Mouse (Mus musculus) mouse embryonic stem cell (cell line): Measurements from ENCODE around the gene Slfn3.
"Not testable (repeated sequence)": the region's sequence is repeated elsewhere in the genome, so short reads cannot be mapped to it uniquely, and the experiment has no call there.

Experiments used
- in situ Hi-C, 2 experiments: fragments of 300-500 bp; cut with MboI; formaldehyde crosslinking; loops; 1 replicate in 1 of 2; 3 replicates in 1 of 2; pipeline ENCODE4 v1.14.3; 2019 to 2020; ENCODE audit warnings: low sequenced_read_pairs in 2 of 2, low pct_unique_long_range_greater_than_20kb in 1 of 2, mixed read lengths in 1 of 2; ENCODE audit not compliant: unreplicated experiment in 1 of 2

Gene Slfn3

GRCm38 (mm10) chr11:83257211-83257610, 66.1 kb downstream of the Slfn3 start:
- in situ Hi-C loops: not testable (repeated sequence)

DNA sequence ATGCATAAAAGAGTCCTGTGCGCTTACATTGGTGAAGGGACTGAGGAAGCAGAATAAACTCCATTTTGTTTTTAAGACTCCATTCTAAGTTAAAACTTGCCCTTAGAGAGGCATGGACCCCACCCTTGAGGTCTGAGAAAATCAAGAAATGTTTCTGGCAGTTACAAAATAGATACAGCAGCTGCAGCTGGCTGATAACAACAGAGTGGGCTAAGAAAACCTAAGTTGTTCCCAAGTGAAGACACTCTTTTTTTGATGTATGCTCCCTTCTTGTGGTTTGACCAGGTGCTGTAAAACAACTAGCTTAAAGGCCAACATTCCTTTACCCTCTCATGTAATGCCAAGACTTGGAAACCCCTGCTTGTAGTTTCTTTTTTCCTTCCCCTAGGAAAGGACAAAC, 71.5 kb downstream of the Slfn3 start:
- in situ Hi-C loops: no loop called here

DNA sequence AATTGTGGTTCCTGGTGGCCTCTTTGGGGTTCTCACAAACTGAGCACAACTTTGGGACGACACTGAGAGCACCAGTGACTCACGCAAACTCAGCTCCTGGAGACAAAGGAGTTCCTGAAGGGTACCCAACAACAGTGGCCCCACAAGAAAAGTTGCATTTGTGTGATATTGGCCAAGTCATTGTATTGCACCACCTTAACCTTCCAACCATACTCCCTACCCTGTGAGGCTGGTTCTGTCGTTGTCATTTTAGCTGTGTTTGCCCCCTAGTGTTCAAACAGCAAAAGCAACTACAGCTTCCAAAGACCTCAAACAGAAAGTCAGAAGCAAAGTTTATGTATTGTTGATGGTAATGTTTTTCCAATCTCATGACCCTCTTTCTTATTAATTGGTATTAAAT, 72.0 kb downstream of the Slfn3 start:
- in situ Hi-C loops: no loop called here
